Mouse (Mus musculus): ENCODE measurements around the gene Tspan17.

The Tspan17 gene
- long read RNA-seq, experiment 1, transcript Tspan17-201 (8 exons, 1,585 nt) = major isoform, 31 of 59 reads
- long read RNA-seq, experiment 1, partial matches to known transcripts = 2 of 59 reads
- long read RNA-seq, experiment 1, other reads (novel, unspliced or antisense) = 24 of 59 reads
- long read RNA-seq, experiment 2, transcript Tspan17-201 (8 exons, 1,585 nt) = major isoform, 26 of 46 reads
- long read RNA-seq, experiment 2, partial matches to known transcripts = 0 of 46 reads
- long read RNA-seq, experiment 2, other reads (novel, unspliced or antisense) = 19 of 46 reads

- intact Hi-C loops (cut with DNase I) = no loop called here
These were observed at the start of gene Tspan17 for GRCm38 (mm10) chr13:54788740-54789560. Gene Tspan17, plus strand, starts transcription at chr13:54789377.

- intact Hi-C loops (cut with DNase I) = no loop called here
These were observed 43.1 kb upstream of the Tspan17 start for GRCm38 (mm10) chr13:54746110-54746509.

GRCm38 (mm10) chr13:54746896-54747295 is 42.3 kb upstream of the Tspan17 start:
- intact Hi-C loops (cut with DNase I) = no loop called here

GRCm38 (mm10) chr13:54748190-54748589 is 41.0 kb upstream of the Tspan17 start:
- intact Hi-C loops (cut with DNase I) = no loop called here

GRCm38 (mm10) chr13:54748721-54749060 is 40.5 kb upstream of the Tspan17 start:
- intact Hi-C loops (cut with DNase I) = no loop called here

- intact Hi-C loops (cut with DNase I) = no loop called here
These were observed 39.9 kb upstream of the Tspan17 start for GRCm38 (mm10) chr13:54749061-54749863.

GRCm38 (mm10) chr13:54749864-54750411 is 39.2 kb upstream of the Tspan17 start, which contains the start of gene Gprin1:
Gene Gprin1, minus strand, starts transcription at chr13:54749874.
- intact Hi-C loops (cut with DNase I) = no loop called here

- intact Hi-C loops (cut with DNase I) = no loop called here
These were observed 38.5 kb upstream of the Tspan17 start for GRCm38 (mm10) chr13:54750699-54751098.

- intact Hi-C loops (cut with DNase I) = no loop called here
These were observed 36.5 kb upstream of the Tspan17 start for GRCm38 (mm10) chr13:54752656-54753055.

GRCm38 (mm10) chr13:54753733-54754132 is 35.4 kb upstream of the Tspan17 start:
- intact Hi-C loops (cut with DNase I) = no loop called here

GRCm38 (mm10) chr13:54754169-54755080 is 34.8 kb upstream of the Tspan17 start:
- intact Hi-C loops (cut with DNase I) = no loop called here

GRCm38 (mm10) chr13:54755201-54755830 is 33.9 kb upstream of the Tspan17 start:
- intact Hi-C loops (cut with DNase I) = no loop called here

- intact Hi-C loops (cut with DNase I) = no loop called here
These were observed 32.9 kb upstream of the Tspan17 start for GRCm38 (mm10) chr13:54756156-54756712.

GRCm38 (mm10) chr13:54757093-54757830 is 31.9 kb upstream of the Tspan17 start:
- intact Hi-C loops (cut with DNase I) = no loop called here

- intact Hi-C loops (cut with DNase I) = no loop called here
These were observed 31.0 kb upstream of the Tspan17 start for GRCm38 (mm10) chr13:54758045-54758755.

GRCm38 (mm10) chr13:54758756-54759470 is 30.3 kb upstream of the Tspan17 start:
- intact Hi-C loops (cut with DNase I) = no loop called here

GRCm38 (mm10) chr13:54759496-54759895 is 29.7 kb upstream of the Tspan17 start:
- intact Hi-C loops (cut with DNase I) = no loop called here

Measured in adrenal gland (tissue).